Mouse (Mus musculus): ENCODE data around the gene Adam6a. TPM values are rescaled to one million over a fixed set of nuclear protein-coding genes. Genes with fewer than 3 reads are reported as not detected.
A peak's percentile ranks its signal among the peaks of the same experiment; 100 is the strongest.
"Not testable (repeated sequence)": the region's sequence is repeated elsewhere in the genome, so short reads cannot be mapped to it uniquely, and the experiment has no call there.

Gene Adam6a
- polyA plus RNA-seq (2014; fragmentation: Nextera tagmentation; extraction: Ambion mirVana): not detected in 2 replicates

DNA sequence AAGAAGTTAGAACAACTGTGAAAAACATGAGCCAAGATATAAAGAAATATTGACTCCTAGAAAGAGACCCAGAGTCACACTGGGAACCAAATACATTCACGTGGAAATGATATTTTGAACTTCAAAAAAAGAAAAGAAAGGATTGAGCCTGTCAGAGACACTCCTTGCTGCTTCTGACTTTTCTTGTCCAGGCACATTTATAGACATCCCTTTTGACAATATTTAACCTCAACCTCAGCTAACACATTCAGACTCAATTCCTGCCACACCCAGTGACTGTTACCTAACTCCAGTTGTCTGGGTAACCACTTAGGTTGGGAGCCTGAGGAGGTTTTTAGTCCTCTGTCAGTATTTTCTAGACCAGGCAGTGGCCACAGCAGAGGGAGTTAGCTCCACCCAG lies at the start of gene Adam6a:
Adam6a (plus strand) TSS at position 301 of the 400 bp plus-strand sequence.
- not testable (repeated sequence) for H3K4me2 ChIP-seq (replicated peaks; ENCODE audit: low read depth, low read length); H3K36me3 ChIP-seq (ENCODE audit: control insufficient read depth, insufficient read depth, low read length); H3K4me3 ChIP-seq (ENCODE audit: low read depth, low read length); ATAC-seq (ENCODE audit: low FRiP score); H3K9ac ChIP-seq (ENCODE audit: low read depth, low read length); DNase-seq (ENCODE audit: low spot score); H3K27me3 ChIP-seq (ENCODE audit: control insufficient read depth, insufficient read depth, low read length); H3K27ac ChIP-seq (ENCODE audit: low read depth, low read length); H3K4me1 ChIP-seq (replicated peaks; ENCODE audit: control insufficient read depth, insufficient read depth, low read length); H3K9me3 ChIP-seq (ENCODE audit: control insufficient read depth, low read length)
- WGBS: no CpG with 5 or more reads among the region's 1 CpGs

DNA sequence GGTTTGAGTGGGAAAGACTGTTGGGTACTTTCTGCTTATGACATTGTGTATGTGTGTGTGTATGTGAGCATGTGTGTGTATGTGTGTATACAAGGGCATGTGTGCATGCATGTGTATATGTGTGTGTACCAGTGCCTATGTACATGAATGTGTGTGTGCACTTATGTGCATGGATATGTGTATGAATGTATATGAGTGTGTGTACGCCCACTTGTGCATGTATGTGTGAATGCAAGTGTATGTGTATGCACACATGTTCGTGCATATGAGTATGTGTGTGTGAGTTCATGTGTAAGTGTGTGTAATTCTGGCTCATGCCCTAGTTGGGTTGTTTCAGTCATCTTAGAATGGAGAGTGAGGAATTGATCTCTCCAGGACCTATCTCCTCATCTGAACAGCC lies 17.8 kb upstream of the Adam6a start:
- H3K9ac ChIP-seq (ENCODE audit: low read depth, low read length): no peak overlapping the region
- no peak overlapping the region for H3K4me2 ChIP-seq (replicated peaks; ENCODE audit: low read depth, low read length)
- ATAC-seq (ENCODE audit: low FRiP score) (no peak), DNase-seq (ENCODE audit: low spot score) (no peak)
- peaks cover 3% of the 10 kb centered on the region; the same call in 1 of the 2 replicates for H3K9me3 ChIP-seq (ENCODE audit: control insufficient read depth, low read length)
- 85% methylated on average over 2 of the region's 2 CpGs for WGBS
- H3K4me3 ChIP-seq (ENCODE audit: low read depth, low read length): no peak overlapping the region
- no peaks in the 10 kb centered on the region for H3K36me3 ChIP-seq (ENCODE audit: control insufficient read depth, insufficient read depth, low read length)
- H3K4me1 ChIP-seq (replicated peaks; ENCODE audit: control insufficient read depth, insufficient read depth, low read length): no peaks in the 10 kb centered on the region
- no peaks in the 10 kb centered on the region for H3K27me3 ChIP-seq (ENCODE audit: control insufficient read depth, insufficient read depth, low read length)
- no peak overlapping the region for H3K27ac ChIP-seq (ENCODE audit: low read depth, low read length)

DNA sequence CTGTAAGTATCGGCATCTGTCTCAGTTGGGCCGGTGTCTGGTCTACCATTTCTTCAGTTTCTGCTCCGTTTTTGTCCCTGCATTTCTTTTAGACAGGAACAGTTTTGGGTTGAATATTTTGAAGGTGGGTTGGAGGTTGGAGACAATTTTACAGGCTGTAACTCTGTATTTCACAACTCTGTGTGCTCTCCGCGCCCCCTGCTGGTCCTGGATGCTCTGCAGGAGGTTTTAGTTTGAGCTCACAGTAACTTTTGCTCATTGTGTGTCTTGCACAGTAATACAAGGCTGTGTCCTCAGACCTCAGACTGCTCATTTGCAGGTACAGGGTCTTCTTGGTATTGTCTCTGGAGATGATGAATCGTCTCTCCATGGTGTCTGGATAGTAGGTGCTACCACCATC lies 34.5 kb downstream of the Adam6a start:
- Histone ChIP-seq H3K4me1 (replicated peaks; ENCODE audit: control insufficient read depth, insufficient read depth, low read length) (no peaks in the 10 kb centered on the region), H3K9me3 (ENCODE audit: control insufficient read depth, low read length) (no peaks in the 10 kb centered on the region), H3K4me3 (ENCODE audit: low read depth, low read length) (no peak overlapping the region), H3K36me3 (ENCODE audit: control insufficient read depth, insufficient read depth, low read length) (no peaks in the 10 kb centered on the region), H3K4me2 (replicated peaks; ENCODE audit: low read depth, low read length) (no peak overlapping the region), H3K27me3 (ENCODE audit: control insufficient read depth, insufficient read depth, low read length) (no peaks in the 10 kb centered on the region), H3K27ac (ENCODE audit: low read depth, low read length) (no peak overlapping the region), H3K9ac (ENCODE audit: low read depth, low read length) (no peak overlapping the region)
- DNase-seq (ENCODE audit: low spot score) (peak; percentile 2), ATAC-seq (ENCODE audit: low FRiP score) (no peak)
- 63% methylated on average over 6 of the region's 6 CpGs for WGBS

DNA sequence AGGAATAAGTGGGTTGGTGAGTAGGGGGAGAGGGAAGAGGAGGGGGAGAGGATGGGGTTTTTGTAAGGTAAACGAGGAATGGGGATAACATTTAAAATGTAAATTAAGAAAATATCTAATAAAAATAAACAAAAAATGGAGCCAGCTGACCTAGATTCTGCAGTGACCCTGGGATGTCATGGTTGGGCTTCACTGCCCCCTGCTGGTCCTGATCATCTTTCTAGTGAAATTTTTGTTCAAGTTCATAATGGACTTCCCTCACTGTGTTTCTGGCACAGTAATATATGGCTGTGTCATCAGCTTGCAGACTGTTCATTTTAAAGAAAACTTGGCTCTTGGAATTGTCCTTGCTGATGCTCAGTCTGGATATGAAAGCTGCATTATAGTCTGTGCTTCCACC lies 44.3 kb downstream of the Adam6a start:
- DNase-seq (ENCODE audit: low spot score) (no peak), ATAC-seq (ENCODE audit: low FRiP score) (no peak)
- Histone ChIP-seq H3K4me1 (replicated peaks; ENCODE audit: control insufficient read depth, insufficient read depth, low read length) (no peaks in the 10 kb centered on the region), H3K9me3 (ENCODE audit: control insufficient read depth, low read length) (no peaks in the 10 kb centered on the region), H3K27ac (ENCODE audit: low read depth, low read length) (no peak overlapping the region), H3K36me3 (ENCODE audit: control insufficient read depth, insufficient read depth, low read length) (no peaks in the 10 kb centered on the region), H3K9ac (ENCODE audit: low read depth, low read length) (no peak overlapping the region), H3K4me3 (ENCODE audit: low read depth, low read length) (no peak overlapping the region), H3K27me3 (ENCODE audit: control insufficient read depth, insufficient read depth, low read length) (no peaks in the 10 kb centered on the region), H3K4me2 (replicated peaks; ENCODE audit: low read depth, low read length) (no peak overlapping the region)
- 91% methylated on average over 1 of the region's 1 CpGs for whole genome bisulfite sequencing

Other genes starting within 250 kb of the Adam6a start
- gene Adam6b, start 54.4 kb upstream of the Adam6a start, polyA plus RNA-seq (2014; fragmentation: Nextera tagmentation; extraction: Ambion mirVana): not detected in 2 replicates